Mouse (Mus musculus) ES-E14 (cell line): ENCODE data around the gene Gm9611.
"Not testable (repeated sequence)": the region's sequence is repeated elsewhere in the genome, so short reads cannot be mapped to it uniquely, and the experiment has no call there.

Source experiments
- CHD2 ChIP-seq: IDR thresholded peaks from 2 replicates; pipeline ENCODE4 v1.6.1; 2014; ENCODE audit warnings: mild to moderate bottlenecking, low read depth, low read length, inconsistent platforms
- HCFC1 ChIP-seq: IDR thresholded peaks from 2 replicates; pipeline ENCODE4 v1.6.1; 2012; ENCODE audit warnings: low read length, inconsistent platforms, borderline replicate concordance; ENCODE audit not compliant: insufficient read depth
- ZNF384 ChIP-seq: IDR thresholded peaks from 2 replicates; pipeline ENCODE4 v1.6.1; 2012; ENCODE audit warnings: low read depth, low read length, inconsistent platforms

DNA sequence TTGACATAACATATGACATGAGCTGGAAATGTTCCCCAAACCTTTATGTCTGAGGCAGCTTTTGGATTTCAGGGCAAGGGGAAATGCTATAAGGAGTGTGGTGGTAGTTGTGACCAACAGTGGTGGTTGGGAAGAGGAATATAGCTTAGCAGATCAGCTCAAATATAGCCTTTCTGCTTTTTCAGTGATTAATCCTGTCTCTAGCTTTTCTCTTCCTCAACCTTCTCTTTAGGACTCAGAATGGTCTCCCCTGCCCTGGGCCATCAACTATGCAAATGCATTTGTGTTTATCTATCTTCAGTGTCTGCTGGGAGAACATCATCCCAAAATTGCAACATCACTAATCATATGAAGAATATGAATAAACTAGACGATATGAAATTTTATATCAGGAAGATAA, 12.8 kb upstream of the Gm9611 start, which contains the start of gene Gm7995:
- TF ChIP-seq ZNF384, CHD2, HCFC1: not testable (repeated sequence)
